Mouse (Mus musculus): ENCODE measurements around the gene Cdc42ep2.

GRCm38 (mm10) chr19:5950218-5950617, 25.6 kb upstream of the Cdc42ep2 start:
- TF ChIP-seq GATA1 (IDR thresholded peaks at IDR 0.05; ENCODE audit: low read length): no peak
- TF ChIP-seq TAL1 (IDR thresholded peaks at IDR 0.05; ENCODE audit: low read length): no peak

Measured in erythroblast, embryonic 14.5 days (primary cell).